Mouse (Mus musculus) layer of hippocampus, adult 2 months (tissue): ENCODE data around the gene Ephb1. TPM values are rescaled to one million over a fixed set of nuclear protein-coding genes. Genes with fewer than 3 reads are reported as not detected.

ENCODE experiments used
- DNase-seq, 2 experiments: peaks; one replicate each; pipeline ENCODE4 v3.0.0; 2022; ENCODE audit warnings: low spot score in 2 of 2
- H3K27ac ChIP-seq: fragments of 200-600 bp; 2 replicates; pipeline ENCODE4 v1.8.1; 2022
- H3K4me3 ChIP-seq: fragments of 200-600 bp; 2 replicates; pipeline ENCODE4 v1.8.1; 2022; ENCODE audit warnings: mild to moderate bottlenecking
- CTCF ChIP-seq: fragments of 200-600 bp; conservative IDR thresholded peaks from 2 replicates; pipeline ENCODE4 v1.8.1; 2022; ENCODE audit warnings: antibody characterized with exemption, mild to moderate bottlenecking, moderate library complexity
- total RNA-seq, 2 experiments: library from RNA; stranded (reverse); gene quantifications; 2 replicates each; pipeline ENCODE4 v1.2.3; 2021

Ephb1 gene
- total RNA-seq, 2 experiments from 2014 or later: 23.5 to 26.3 TPM

DNA sequence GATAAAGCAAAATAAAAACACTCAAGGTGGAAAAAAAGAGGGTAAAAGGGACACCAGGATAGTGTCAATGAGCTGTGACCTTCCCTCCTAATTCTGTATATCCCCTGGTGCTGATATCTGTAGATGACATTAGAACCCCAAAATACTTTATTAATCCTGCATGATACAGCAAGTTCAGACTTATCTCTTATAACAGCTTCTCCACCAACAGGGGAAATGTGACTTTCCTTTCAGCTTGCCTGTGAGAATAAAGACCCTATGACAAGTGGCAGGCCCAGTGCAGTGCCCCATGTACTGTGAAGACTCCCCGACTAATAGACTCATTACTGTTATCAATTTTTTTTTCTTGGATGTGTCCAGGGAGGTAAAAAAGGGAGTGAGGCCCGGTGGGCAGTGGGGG lies 367.6 kb downstream of the Ephb1 start:
- Histone ChIP-seq H3K27ac (no peak overlapping the region), H3K4me3 (no peak overlapping the region)
- no peak for TF ChIP-seq CTCF
- DNase-seq: no peak

GRCm38 (mm10) chr9:101982378-101982777 lies 372.1 kb downstream of the Ephb1 start:
- H3K4me3 ChIP-seq: no peak overlapping the region
- no peak overlapping the region for H3K27ac ChIP-seq
- DNase-seq: no peak
- no peak for TF ChIP-seq CTCF

GRCm38 (mm10) chr9:101981161-101981560 lies 373.3 kb downstream of the Ephb1 start:
- DNase-seq: no peak
- H3K27ac ChIP-seq: no peak overlapping the region
- no peak overlapping the region for H3K4me3 ChIP-seq
- no peak for TF ChIP-seq CTCF

GRCm38 (mm10) chr9:101976884-101977465 lies 377.5 kb downstream of the Ephb1 start:
- Histone ChIP-seq H3K4me3 (no peak overlapping the region), H3K27ac (no peak overlapping the region)
- no peak for TF ChIP-seq CTCF
- no peak for DNase-seq

DNA sequence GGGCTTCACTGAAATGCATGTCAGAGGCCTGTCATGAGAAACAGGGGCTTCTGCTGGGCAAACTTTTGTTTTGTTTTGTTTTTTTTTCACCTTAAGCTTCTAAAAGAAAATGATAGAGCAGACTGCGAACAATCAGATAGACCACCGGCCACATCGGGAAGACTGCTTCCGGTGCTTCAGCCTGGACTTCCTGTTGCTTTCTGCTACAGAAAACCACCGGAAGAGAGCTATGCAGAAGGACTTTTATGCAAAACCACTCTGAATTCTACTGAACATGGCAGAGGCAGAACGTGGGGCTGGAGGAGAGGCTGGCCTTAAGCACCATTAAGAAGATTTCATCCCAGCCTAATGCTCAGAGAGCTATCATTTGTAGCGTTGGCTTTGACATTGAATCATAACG lies 382.2 kb downstream of the Ephb1 start:
- no peak for DNase-seq

DNA sequence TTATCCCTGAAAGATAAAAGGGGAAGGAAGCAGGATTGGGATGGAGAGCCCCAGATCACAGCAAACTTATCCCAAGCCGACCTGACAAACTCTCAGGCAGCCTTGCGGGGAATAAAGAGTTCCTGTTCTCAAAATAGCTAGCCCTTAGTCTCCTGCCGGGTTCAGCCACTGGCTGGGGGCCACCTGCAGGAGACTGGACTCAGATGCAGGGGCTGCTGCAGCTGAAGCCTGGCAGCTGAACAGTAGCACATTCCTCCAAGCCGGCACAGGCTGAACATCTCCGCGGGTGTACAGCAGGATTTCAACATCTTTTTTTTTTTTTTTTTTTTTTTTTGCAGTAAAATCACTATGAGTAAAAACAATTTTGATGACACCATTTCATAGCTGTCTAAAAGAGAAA lies 382.7 kb downstream of the Ephb1 start:
- DNase-seq: peak in 1 of 2 experiments; percentile 3
- H3K4me3 ChIP-seq: no peak overlapping the region
- peak; percentile 46 for TF ChIP-seq CTCF
- H3K27ac ChIP-seq: no peak overlapping the region

More for the DNA sequence above, 382.2 kb downstream of the Ephb1 start:
- TF ChIP-seq CTCF: no peak
- no peak overlapping the region for H3K4me3 ChIP-seq
- H3K27ac ChIP-seq: no peak overlapping the region

- Histone ChIP-seq H3K4me3 (no peak overlapping the region), H3K27ac (no peak overlapping the region)
- DNase-seq: no peak
- TF ChIP-seq CTCF: no peak
These were observed 398.3 kb downstream of the Ephb1 start for GRCm38 (mm10) chr9:101956228-101956627.

GRCm38 (mm10) chr9:101954529-101954928 lies 400.0 kb downstream of the Ephb1 start:
- no peak for DNase-seq
- Histone ChIP-seq H3K27ac (no peak overlapping the region), H3K4me3 (no peak overlapping the region)
- no peak for TF ChIP-seq CTCF

GRCm38 (mm10) chr9:101950101-101950500 lies 404.4 kb downstream of the Ephb1 start:
- H3K27ac ChIP-seq: no peak overlapping the region

GRCm38 (mm10) chr9:101945814-101946213 lies 408.7 kb downstream of the Ephb1 start:
- no peak for TF ChIP-seq CTCF
- H3K4me3 ChIP-seq: no peak overlapping the region
- no peak for DNase-seq
- no peak overlapping the region for H3K27ac ChIP-seq

More at GRCm38 (mm10) chr9:101950101-101950500, 404.4 kb downstream of the Ephb1 start:
- DNase-seq: no peak
- no peak overlapping the region for H3K4me3 ChIP-seq
- TF ChIP-seq CTCF: no peak

GRCm38 (mm10) chr9:101945326-101945725 lies 409.2 kb downstream of the Ephb1 start:
- no peak for TF ChIP-seq CTCF
- no peak for DNase-seq
- H3K4me3 ChIP-seq: no peak overlapping the region
- H3K27ac ChIP-seq: no peak overlapping the region

DNA sequence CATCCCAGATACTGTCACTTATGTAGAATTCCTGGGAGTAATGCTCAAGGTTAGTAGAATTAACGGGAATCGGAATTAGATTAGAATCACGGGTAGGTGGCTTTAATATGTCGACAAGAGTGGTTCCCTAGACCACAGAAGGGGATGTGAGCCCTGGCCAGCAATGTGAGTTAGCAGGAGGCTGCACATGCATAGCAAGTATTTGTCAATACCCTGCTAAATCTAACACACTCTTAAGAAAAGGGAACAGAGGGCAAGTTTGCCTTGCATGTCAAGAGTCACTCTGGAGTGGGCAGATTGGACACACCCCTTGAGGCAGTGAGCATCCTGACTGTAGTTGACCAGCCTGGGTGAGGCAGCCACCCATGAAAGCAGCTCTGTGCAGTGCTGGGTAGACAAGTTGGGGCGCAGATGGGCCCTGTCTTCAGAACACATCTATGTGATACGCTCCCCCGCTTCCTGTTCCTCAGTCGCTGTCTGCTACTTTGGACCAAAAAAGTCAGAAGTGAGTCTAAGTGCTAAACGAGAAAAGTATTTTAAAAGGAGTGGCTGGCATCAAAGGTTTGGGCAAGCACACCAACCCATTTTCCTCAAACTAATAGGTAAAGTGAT lies 412.3 kb downstream of the Ephb1 start:
- TF ChIP-seq CTCF: no peak
- no peak for DNase-seq
- Histone ChIP-seq H3K4me3 (no peak overlapping the region), H3K27ac (peak overlapping the region; percentile 40; the same call in 1 of the 2 replicates)

- no peak overlapping the region for H3K4me3 ChIP-seq
- no peak overlapping the region for H3K27ac ChIP-seq
- TF ChIP-seq CTCF: no peak
- no peak for DNase-seq
These were observed 414.3 kb downstream of the Ephb1 start for GRCm38 (mm10) chr9:101940182-101940581.

DNA sequence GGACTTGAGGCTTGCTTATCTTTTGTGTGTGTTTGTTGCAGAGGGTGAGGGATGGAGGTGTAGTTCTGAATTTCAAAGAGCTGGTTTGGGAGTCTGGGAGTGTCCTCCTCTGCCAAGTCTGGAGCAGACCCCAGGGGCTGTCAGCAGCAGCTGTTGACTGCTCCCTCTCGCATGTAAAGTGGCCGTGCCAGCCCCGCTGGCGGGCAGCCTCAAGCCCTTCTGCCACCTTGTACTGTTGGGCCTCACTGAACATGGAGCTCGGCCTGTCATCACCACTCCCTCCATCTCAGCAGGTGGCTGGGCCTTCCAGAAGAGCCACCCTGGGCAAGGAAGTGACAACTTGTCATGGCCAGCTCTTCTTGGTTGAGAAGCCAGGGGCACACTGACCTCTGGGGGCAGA lies 415.5 kb downstream of the Ephb1 start:
- H3K4me3 ChIP-seq: no peak overlapping the region
- H3K27ac ChIP-seq: no peak overlapping the region
- DNase-seq: no peak
- no peak for TF ChIP-seq CTCF
